Mouse (Mus musculus) lung, postnatal 0 days (tissue): Measurements from ENCODE around the gene Lrrc71. TPM values are rescaled to one million over a fixed set of nuclear protein-coding genes. Genes with fewer than 3 reads are reported as not detected.

ENCODE experiments used
- ATAC-seq: fragments of 200-750 bp; cut with Nextera tagmentation; 2 replicates; pipeline ENCODE4 v1.8.0; 2017; ENCODE audit warnings: moderate library complexity
- DNase-seq: peaks from one replicate; pipeline ENCODE4 v3.0.0-alpha.2; 2016; ENCODE audit warnings: low spot score
- H3K27ac ChIP-seq: fragments of 300-500 bp; sonication (generic); 2 replicates; pipeline ENCODE4 v1.5.1; 2014; ENCODE audit warnings: antibody characterized with exemption, mild to moderate bottlenecking, low read length, mixed read lengths
- H3K27me3 ChIP-seq: fragments of 300-500 bp; sonication (generic); replicated peaks from 2 replicates; pipeline ENCODE4 v1.6.1; 2014; ENCODE audit warnings: low read length, mixed read lengths; ENCODE audit not compliant: insufficient read depth
- H3K36me3 ChIP-seq: fragments of 300-500 bp; sonication (generic); 2 replicates; pipeline ENCODE4 v1.6.1; 2014; ENCODE audit warnings: low read length, mixed read lengths; ENCODE audit not compliant: insufficient read depth
- H3K4me1 ChIP-seq: fragments of 300-500 bp; sonication (generic); 2 replicates; pipeline ENCODE4 v1.6.1; 2014; ENCODE audit warnings: antibody characterized with exemption, low read depth, low read length, mixed read lengths; ENCODE audit not compliant: insufficient read depth
- H3K4me2 ChIP-seq: fragments of 300-500 bp; sonication (generic); replicated peaks from 2 replicates; pipeline ENCODE4 v1.6.1; 2014; ENCODE audit warnings: low read depth, mild to moderate bottlenecking, low read length, moderate library complexity, mixed read lengths
- H3K4me3 ChIP-seq: fragments of 300-500 bp; sonication (generic); 2 replicates; pipeline ENCODE4 v1.5.1; 2014; ENCODE audit warnings: low read depth, low read length
- H3K9ac ChIP-seq: fragments of 300-500 bp; sonication (generic); replicated peaks from 2 replicates; pipeline ENCODE4 v1.6.1; 2014; ENCODE audit warnings: low read depth, mild to moderate bottlenecking
- H3K9me3 ChIP-seq: fragments of 300-500 bp; sonication (generic); 2 replicates; pipeline ENCODE4 v1.6.1; 2016; ENCODE audit warnings: low read length, mixed read lengths
- CTCF ChIP-seq: IDR thresholded peaks from 2 replicates; pipeline ENCODE4 v1.5.1; 2016; ENCODE audit warnings: antibody characterized with exemption, mild to moderate bottlenecking
- EP300 ChIP-seq: IDR thresholded peaks from 2 replicates; pipeline ENCODE4 v1.6.1; 2016; ENCODE audit warnings: antibody characterized with exemption, mild to moderate bottlenecking, control low read depth
- WGBS: fragments of 180-500 bp; shearing (Covaris S2); extraction: QIAGEN DNeasy Blood & Tissue Kit; methylation state at CpG from one replicate; pipeline ENCODE4 v1.1.7; 2014; 5-methylcytosine and 5-hydroxymethylcytosine counted together
- polyA plus RNA-seq: library from polyadenylated mRNA; unstranded; fragments of >200 nt; fragmentation: Nextera tagmentation; extraction: Ambion mirVana; gene quantifications from 2 replicates; pipeline ENCODE4 v1.2.1, GENCODE M21; 2015

Gene Lrrc71
- polyA plus RNA-seq = 8.9 and 9.3 TPM in 2 replicates

DNA sequence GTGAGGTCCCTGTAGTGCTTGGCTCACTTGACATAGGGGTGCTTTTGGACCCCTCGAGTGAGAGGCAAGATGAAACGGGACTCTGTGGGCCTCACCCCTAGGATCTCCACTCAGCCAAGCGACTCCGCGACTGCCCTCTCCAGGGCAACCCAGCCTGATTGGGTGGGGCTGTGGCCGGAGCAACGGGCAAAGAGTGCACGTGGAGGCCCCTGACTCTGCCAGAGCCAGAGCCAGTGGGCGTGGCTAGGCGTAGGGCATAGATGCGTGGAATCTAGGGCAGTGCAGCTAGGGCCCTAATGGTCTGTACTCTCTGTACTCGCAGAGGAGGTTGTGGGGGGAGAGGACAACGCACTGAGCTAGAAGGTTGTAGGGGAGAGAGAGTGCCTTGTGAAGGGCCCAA is at the start of gene Lrrc71:
Gene Lrrc71 (minus strand): TSS at position 195 of the 400 bp plus-strand sequence.
- H3K36me3 ChIP-seq = peaks cover 6% of the 10 kb centered on the region; the same call in 1 of the 2 replicates
- ATAC-seq (peak; percentile 55), DNase-seq (peak; percentile 33)
- H3K9me3 ChIP-seq = no peaks in the 10 kb centered on the region
- no peak within 1 kb of the TSS for H3K4me3 ChIP-seq
- WGBS = 44% methylated on average over 13 of the region's 13 CpGs
- no peak for TF ChIP-seq CTCF
- no peak for TF ChIP-seq EP300
- H3K4me1 ChIP-seq = peaks cover 3% of the 10 kb centered on the region; the same call in 1 of the 2 replicates
- H3K27ac ChIP-seq = no peak within 1 kb of the TSS
- H3K4me2 ChIP-seq = no peak within 1 kb of the TSS
- no peaks in the 10 kb centered on the region for H3K27me3 ChIP-seq
- no peak within 1 kb of the TSS for H3K9ac ChIP-seq

DNA sequence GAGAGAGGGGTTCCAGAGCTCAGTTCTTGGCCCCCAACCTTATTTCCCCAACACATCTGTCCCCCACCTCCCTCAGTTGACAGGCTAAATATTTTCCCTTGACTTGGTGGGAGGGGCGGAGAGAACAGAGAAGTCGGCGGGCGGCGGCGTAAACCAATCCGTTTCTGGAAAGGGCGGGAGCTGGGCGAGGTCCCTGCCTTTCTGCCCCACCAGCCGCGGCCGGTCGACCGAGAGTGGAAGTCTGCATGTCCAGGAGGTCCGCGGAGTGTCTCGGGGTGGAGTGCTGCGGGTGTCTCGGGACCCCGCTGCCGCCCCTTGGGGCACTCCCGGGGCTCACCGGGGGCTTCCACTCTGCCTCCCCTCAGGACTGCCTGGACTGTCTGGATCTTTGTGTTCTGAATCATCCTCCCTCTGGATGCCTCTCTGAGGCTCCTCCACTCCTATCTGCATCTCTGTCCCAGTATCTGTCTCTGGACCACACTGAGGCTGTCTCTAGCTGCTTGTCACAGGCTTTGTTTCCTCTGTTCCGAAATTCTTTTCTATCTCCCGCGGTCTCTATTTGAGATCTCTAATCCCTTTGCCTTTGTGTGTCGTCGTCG is 48.4 kb upstream of the Lrrc71 start, which contains the start of gene Insrr:
Gene Insrr (plus strand): TSS at position 216 of the 599 bp plus-strand sequence.
- no peak within 1 kb of the TSS for H3K27ac ChIP-seq
- no peaks in the 10 kb centered on the region for H3K36me3 ChIP-seq
- no peaks in the 10 kb centered on the region for H3K9me3 ChIP-seq
- H3K4me3 ChIP-seq = peak within 1 kb of the TSS; percentile 23; the same call in 1 of the 2 replicates
- peaks cover 5% of the 10 kb centered on the region; the same call in 1 of the 2 replicates for H3K4me1 ChIP-seq
- ATAC-seq (no peak), DNase-seq (peak; percentile 57)
- H3K9ac ChIP-seq = no peak within 1 kb of the TSS
- WGBS = 1% methylated on average over 26 of the region's 29 CpGs
- TF ChIP-seq EP300 (no peak), CTCF (no peak)
- peaks cover 73% of the 10 kb centered on the region for H3K27me3 ChIP-seq
- H3K4me2 ChIP-seq = peak within 1 kb of the TSS; percentile 45

DNA sequence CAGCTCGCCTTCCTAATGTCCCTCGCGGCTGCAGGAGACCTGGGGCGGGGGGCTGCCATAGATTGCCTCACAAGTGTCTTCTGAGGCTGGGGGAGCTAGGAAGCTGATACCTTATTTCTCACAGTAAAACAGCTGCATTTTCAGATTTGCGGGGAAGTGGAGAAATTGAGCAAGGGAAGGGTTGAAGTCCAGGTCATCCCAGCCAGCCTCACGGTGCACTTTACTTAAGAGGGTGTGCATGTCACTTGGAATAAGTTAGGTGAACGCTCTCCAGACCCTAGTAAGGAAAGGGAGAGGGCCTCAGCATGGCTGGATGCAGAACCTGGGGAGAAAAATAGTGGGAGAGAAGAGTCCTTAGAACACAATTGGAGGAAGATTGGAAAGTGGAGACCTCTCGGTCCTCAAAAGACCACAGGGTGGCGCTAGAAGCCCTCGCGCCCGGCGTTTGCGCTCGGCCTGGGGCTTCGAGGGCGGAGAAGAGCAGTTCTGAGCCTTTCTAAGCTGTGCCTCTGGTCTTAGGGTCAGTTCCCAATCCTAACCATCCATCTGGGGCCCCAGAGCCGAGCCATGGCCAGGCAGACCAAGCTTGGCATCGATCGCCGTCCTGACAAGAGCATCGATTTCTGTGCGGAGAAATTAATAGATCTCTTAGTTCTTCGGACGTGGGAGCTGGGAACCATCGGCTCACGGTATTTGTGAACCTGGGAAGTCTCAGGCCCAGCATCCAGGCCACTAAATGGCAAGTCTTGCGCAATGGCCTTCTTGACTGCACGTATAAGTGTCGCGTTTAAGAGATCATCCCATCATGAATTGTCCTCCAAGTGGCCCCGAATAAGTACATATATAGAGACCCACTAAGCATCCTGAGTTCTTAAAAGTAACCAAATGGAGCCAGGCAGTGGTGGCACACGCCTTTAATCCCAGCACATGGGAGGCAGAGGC is 47.2 kb upstream of the Lrrc71 start:
- no peak overlapping the region for H3K27ac ChIP-seq
- H3K9ac ChIP-seq = no peak overlapping the region
- H3K27me3 ChIP-seq = peaks cover 73% of the 10 kb centered on the region
- peak overlapping the region; percentile 14; the same call in 1 of the 2 replicates for H3K4me3 ChIP-seq
- DNase-seq = peak; percentile 76
- 0 out of 2 replicates have a peak overlapping the region, but pooled peaks have one; percentile 37 for H3K4me2 ChIP-seq
- TF ChIP-seq EP300 = no peak
- peak; percentile 78 for TF ChIP-seq CTCF
- no peaks in the 10 kb centered on the region for H3K36me3 ChIP-seq
- H3K9me3 ChIP-seq = no peaks in the 10 kb centered on the region
- H3K4me1 ChIP-seq = peaks cover 5% of the 10 kb centered on the region; the same call in 1 of the 2 replicates
- whole genome bisulfite sequencing = 15% methylated on average over 33 of the region's 33 CpGs
- peak; percentile 53 for ATAC-seq

DNA sequence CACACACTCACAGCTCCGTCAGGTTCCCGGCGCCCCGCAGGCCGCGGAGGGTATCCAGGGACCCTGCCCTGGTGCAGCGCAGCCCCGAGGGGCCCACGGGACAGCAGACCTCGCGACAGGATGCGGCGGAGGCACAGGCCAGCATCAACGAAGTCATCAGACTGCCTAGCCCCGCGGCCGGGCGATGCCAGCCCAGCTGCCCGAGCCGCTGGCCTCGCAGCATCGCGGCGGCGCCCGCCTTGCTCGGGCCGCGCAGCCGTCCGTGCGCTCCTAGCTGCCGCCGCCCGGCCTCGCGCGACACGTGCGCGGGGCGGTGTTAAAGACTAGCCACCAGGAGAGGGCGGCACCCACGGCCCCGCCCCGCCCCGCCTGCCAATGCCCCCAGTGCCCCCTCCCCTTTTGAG is 46.5 kb upstream of the Lrrc71 start, which contains the start of gene Ntrk1:
Gene Ntrk1 (minus strand): TSS at position 241 of the 404 bp plus-strand sequence.
- no peak within 1 kb of the TSS for H3K9ac ChIP-seq
- H3K9me3 ChIP-seq = no peaks in the 10 kb centered on the region
- ATAC-seq (peak; percentile 71), DNase-seq (no peak)
- TF ChIP-seq CTCF (no peak), EP300 (no peak)
- no peaks in the 10 kb centered on the region for H3K36me3 ChIP-seq
- peaks cover 5% of the 10 kb centered on the region; the same call in 1 of the 2 replicates for H3K4me1 ChIP-seq
- WGBS = 1% methylated on average over 25 of the region's 47 CpGs
- peaks cover 67% of the 10 kb centered on the region for H3K27me3 ChIP-seq
- no peak within 1 kb of the TSS for H3K27ac ChIP-seq
- 0 out of 2 replicates have a peak within 1 kb of the TSS, but pooled peaks have one; percentile 37 for H3K4me2 ChIP-seq
- peak within 1 kb of the TSS; percentile 14; the same call in 1 of the 2 replicates for H3K4me3 ChIP-seq

DNA sequence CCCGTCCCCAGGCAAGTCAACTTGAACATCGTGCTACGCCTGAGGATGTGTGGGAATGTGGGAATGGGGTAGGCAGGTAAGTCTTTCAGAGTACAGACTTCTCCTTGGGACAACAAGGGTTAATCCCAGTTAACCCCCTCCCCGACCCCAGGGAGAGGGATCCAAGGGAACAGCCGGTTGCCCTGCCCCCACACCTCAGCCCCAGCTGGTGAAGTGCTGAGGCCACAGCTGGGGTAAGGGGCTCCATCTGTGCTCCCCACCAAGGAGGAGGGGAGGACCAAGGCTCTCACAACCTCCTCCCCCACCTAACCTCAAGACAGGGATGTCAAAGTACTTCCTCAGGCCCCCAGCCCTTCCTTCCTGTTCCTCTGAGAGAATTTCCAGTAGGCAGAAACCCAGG is 41.3 kb upstream of the Lrrc71 start:
- peaks cover 1% of the 10 kb centered on the region; the same call in 1 of the 2 replicates for H3K4me1 ChIP-seq
- no peak for ATAC-seq
- no peaks in the 10 kb centered on the region for H3K9me3 ChIP-seq
- no peak overlapping the region for H3K27ac ChIP-seq
- H3K4me3 ChIP-seq = no peak overlapping the region
- no peak overlapping the region for H3K4me2 ChIP-seq
- DNase-seq = no peak
- TF ChIP-seq CTCF (no peak), EP300 (no peak)
- H3K36me3 ChIP-seq = no peaks in the 10 kb centered on the region
- no peak overlapping the region for H3K9ac ChIP-seq
- peaks cover 25% of the 10 kb centered on the region for H3K27me3 ChIP-seq
- WGBS = 36% methylated on average over 5 of the region's 5 CpGs

DNA sequence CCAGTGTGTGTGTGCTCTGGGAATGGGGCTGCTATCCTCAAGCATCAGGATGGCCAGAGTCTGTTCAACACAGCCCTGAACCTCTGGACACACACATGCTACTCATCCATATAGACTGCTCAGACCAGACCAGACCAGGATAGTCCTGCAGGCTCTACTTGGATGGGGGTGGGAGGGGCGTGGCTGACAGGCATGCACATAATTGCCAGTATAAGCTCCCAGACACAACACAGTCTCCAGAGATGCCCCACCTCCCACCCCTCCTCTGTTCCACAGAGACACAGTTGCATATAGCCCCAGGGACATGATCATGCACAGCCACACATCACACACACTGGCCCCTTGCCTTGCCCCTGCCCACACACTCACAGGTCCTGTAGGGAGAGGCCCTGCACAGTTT is 40.8 kb upstream of the Lrrc71 start:
- Histone ChIP-seq H3K9me3 (no peaks in the 10 kb centered on the region), H3K4me3 (no peak overlapping the region), H3K4me2 (no peak overlapping the region), H3K36me3 (no peaks in the 10 kb centered on the region), H3K9ac (no peak overlapping the region), H3K4me1 (no peaks in the 10 kb centered on the region), H3K27me3 (peaks cover 20% of the 10 kb centered on the region), H3K27ac (no peak overlapping the region)
- WGBS = 54% methylated on average over 1 of the region's 1 CpGs
- no peak for ATAC-seq
- no peak for DNase-seq
- TF ChIP-seq EP300 (no peak), CTCF (no peak)
